Mouse (Mus musculus): ENCODE results near the gene Foxj2. TPM values are rescaled to one million over a fixed set of nuclear protein-coding genes. Genes with fewer than 3 reads are reported as not detected.

The Foxj2 gene
- polyA plus RNA-seq, 1 experiment from 2014 or later = 5.0 TPM

DNA sequence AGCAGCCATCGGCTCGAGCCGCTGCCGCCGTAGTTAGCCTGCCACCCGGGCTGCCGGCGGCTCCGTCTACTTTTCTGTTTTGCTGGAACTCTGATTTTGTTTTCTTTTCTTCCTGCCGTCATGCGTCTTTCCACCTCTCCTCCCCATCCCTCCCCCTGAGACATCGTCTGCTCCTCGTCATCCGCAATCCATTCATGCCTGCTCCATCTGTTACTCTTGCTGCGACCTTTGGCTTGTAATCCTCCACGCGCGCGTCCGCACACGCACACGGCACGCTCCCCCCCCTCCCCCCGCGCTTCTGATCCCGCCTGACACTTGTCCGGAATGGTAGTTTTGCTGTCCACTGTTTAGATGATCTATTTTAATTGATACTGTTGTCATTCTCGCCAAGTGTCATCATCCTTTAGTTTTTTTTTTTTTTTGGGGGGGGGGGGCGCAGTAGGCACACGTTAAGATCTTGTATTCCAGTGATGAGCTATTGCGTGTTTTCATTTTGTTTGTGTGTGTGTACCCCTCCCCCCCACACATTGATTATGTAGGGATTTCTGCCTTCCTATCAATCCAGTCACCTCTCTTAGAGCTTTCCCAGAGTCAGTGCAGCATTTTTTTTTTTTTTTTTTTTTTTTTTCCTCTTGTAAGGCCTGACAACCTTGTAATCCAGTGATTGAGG, 55.1 kb downstream of the Foxj2 start:
- no peaks in the 10 kb centered on the region for H3K36me3 ChIP-seq (ENCODE audit: control insufficient read depth, insufficient read depth, low read length)
- WGBS = under 1% methylated on average over 30 of the region's 31 CpGs
- peak overlapping the region; percentile 84 for H3K4me3 ChIP-seq (ENCODE audit: low read depth, low read length)
- peaks cover 4% of the 10 kb centered on the region; the same call in 1 of the 2 replicates for H3K4me1 ChIP-seq (replicated peaks; ENCODE audit: control insufficient read depth, insufficient read depth, low read length)
- H3K27ac ChIP-seq (ENCODE audit: low read depth, low read length) = peak overlapping the region; percentile 75
- no peak for DNase-seq (ENCODE audit: low spot score)
- H3K9me3 ChIP-seq (ENCODE audit: control insufficient read depth, low read length) = no peaks in the 10 kb centered on the region
- peak overlapping the region; percentile 89 for H3K9ac ChIP-seq (ENCODE audit: low read length)
- peak; percentile 79 for ATAC-seq (replicated peaks; ENCODE audit: low FRiP score)
- H3K27me3 ChIP-seq (ENCODE audit: control insufficient read depth, insufficient read depth, low read length) = no peaks in the 10 kb centered on the region
- H3K4me2 ChIP-seq (ENCODE audit: low read depth, low read length, severe bottlenecking) = peak overlapping the region; percentile 59

DNA sequence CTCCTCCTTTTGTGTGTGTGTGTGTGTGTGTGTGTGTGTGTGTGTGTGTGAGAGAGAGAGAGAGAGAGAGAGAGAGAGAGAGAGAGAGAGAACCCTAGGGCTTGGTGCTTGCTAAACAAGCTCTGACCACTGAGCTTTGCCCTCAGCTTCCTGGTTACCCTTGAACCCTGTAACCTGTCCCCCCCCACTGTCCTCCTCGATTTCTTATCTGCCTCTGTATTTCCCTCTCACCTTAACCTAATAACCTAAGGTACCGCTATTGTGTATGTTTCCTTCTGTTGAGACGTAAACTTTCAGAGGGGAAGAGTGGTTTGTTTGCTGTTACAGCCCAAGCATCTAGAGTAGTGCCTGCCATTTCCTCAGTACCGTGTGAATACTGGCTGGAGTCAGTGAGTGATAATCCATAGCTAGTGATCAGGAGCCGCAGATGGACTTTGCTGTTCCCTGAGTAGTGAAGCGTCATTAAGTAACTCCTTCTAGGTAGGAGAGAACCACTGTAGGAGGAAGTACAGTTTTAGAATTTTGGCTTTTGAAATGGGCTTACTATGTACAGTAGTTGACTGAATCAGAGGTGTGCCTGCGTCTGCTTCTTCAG, 59.5 kb downstream of the Foxj2 start:
- peaks cover 15% of the 10 kb centered on the region for H3K36me3 ChIP-seq (ENCODE audit: control insufficient read depth, insufficient read depth, low read length)

DNA sequence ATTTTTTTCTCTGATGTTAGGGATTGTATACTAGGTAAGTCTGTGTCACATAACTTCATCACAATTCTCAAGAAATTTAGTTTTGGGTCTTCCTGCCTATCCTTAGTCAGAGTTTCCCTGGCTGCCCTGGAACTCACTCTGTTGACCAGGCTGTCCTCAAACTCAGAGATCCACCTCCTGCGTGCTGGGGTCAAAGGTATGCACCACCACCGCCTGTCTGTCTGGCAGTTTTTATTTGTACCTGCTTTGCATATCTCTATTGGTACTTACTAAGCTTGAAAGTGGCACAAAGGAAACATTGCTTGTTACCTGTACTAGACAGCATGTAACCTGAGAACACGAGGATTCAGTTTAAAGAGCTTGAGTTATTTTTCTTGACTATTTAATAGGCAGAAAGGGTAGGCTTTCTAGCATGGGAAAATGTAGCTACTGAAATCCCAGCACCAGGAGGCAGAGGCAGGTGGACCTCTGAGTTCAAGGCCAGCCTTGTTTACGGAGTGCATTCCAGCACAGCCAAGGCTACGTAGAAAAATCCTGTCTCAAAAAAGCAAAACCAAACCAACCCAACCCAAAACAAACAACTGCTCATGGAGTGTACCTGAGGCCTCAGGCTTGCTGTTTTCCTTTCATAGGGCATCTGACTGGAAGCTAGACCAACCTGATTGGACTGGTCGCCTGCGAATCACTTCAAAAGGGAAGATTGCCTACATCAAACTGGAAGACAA, 60.2 kb downstream of the Foxj2 start:
- no peak overlapping the region for H3K4me2 ChIP-seq (ENCODE audit: low read depth, low read length, severe bottlenecking)
- peaks cover 17% of the 10 kb centered on the region for H3K36me3 ChIP-seq (ENCODE audit: control insufficient read depth, insufficient read depth, low read length)
- no peak for DNase-seq (ENCODE audit: low spot score)
- no peaks in the 10 kb centered on the region for H3K27me3 ChIP-seq (ENCODE audit: control insufficient read depth, insufficient read depth, low read length)
- no peak overlapping the region for H3K27ac ChIP-seq (ENCODE audit: low read depth, low read length)
- H3K9ac ChIP-seq (ENCODE audit: low read length) = no peak overlapping the region
- H3K4me1 ChIP-seq (replicated peaks; ENCODE audit: control insufficient read depth, insufficient read depth, low read length) = peaks cover 4% of the 10 kb centered on the region; the same call in 1 of the 2 replicates
- no peak overlapping the region for H3K4me3 ChIP-seq (ENCODE audit: low read depth, low read length)
- WGBS = 92% methylated on average over 7 of the region's 7 CpGs
- ATAC-seq (replicated peaks; ENCODE audit: low FRiP score) = no peak
- H3K9me3 ChIP-seq (ENCODE audit: control insufficient read depth, low read length) = no peaks in the 10 kb centered on the region

More for the DNA sequence above, 59.5 kb downstream of the Foxj2 start:
- 95% methylated on average over 7 of the region's 7 CpGs for WGBS
- Histone ChIP-seq H3K27me3 (ENCODE audit: control insufficient read depth, insufficient read depth, low read length) (no peaks in the 10 kb centered on the region), H3K9me3 (ENCODE audit: control insufficient read depth, low read length) (no peaks in the 10 kb centered on the region), H3K4me2 (ENCODE audit: low read depth, low read length, severe bottlenecking) (no peak overlapping the region), H3K4me3 (ENCODE audit: low read depth, low read length) (no peak overlapping the region), H3K4me1 (replicated peaks; ENCODE audit: control insufficient read depth, insufficient read depth, low read length) (peaks cover 4% of the 10 kb centered on the region; the same call in 1 of the 2 replicates), H3K27ac (ENCODE audit: low read depth, low read length) (no peak overlapping the region), H3K9ac (ENCODE audit: low read length) (no peak overlapping the region)
- ATAC-seq (replicated peaks; ENCODE audit: low FRiP score) = no peak
- no peak for DNase-seq (ENCODE audit: low spot score)

DNA sequence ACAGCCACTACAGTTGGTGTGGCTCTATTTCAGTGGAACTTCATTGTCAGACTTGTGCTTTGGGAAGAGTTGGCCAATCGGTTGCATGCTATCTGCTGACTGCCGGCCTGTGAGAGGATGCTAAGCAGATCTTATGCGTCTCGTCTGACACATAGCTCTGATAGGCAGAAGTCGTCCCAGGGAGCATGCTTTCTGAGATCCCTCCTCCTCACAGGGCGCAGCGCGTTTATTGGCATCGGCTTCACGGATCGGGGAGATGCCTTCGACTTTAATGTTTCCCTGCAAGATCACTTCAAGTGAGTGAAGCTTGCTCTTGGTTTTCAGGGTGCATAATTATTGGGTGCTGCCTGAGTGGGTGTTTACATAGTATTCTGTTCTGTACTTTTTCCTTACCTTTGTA, 61.6 kb downstream of the Foxj2 start:
- H3K9ac ChIP-seq (ENCODE audit: low read length) = no peak overlapping the region
- no peaks in the 10 kb centered on the region for H3K4me1 ChIP-seq (replicated peaks; ENCODE audit: control insufficient read depth, insufficient read depth, low read length)
- H3K4me3 ChIP-seq (ENCODE audit: low read depth, low read length) = no peak overlapping the region
- no peak for ATAC-seq (replicated peaks; ENCODE audit: low FRiP score)
- no peak overlapping the region for H3K27ac ChIP-seq (ENCODE audit: low read depth, low read length)
- peaks cover 17% of the 10 kb centered on the region for H3K36me3 ChIP-seq (ENCODE audit: control insufficient read depth, insufficient read depth, low read length)
- no peaks in the 10 kb centered on the region for H3K27me3 ChIP-seq (ENCODE audit: control insufficient read depth, insufficient read depth, low read length)
- 95% methylated on average over 12 of the region's 12 CpGs for WGBS
- no peak for DNase-seq (ENCODE audit: low spot score)
- H3K9me3 ChIP-seq (ENCODE audit: control insufficient read depth, low read length) = no peaks in the 10 kb centered on the region
- H3K4me2 ChIP-seq (ENCODE audit: low read depth, low read length, severe bottlenecking) = no peak overlapping the region

DNA sequence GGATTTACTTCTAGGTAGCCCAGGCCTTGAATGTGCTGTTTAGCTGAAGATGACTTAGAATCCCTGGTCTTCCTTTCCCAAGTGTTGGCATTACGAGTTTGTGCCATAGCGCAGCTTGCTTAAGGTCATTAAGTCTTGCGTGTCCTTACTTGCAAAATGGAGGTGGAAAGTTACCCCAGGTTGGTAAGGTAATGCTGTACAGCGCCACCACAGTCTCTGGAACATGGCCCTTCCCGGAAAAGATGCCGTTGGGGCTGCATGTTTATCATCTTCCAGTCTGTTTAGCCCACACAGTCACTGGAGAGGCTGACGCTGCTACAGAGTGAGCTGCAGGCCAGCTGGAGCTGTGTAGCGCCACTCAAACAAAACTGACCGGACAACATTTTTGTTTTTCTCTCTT, 63.9 kb downstream of the Foxj2 start:
- H3K27me3 ChIP-seq (ENCODE audit: control insufficient read depth, insufficient read depth, low read length) = no peaks in the 10 kb centered on the region
- no peaks in the 10 kb centered on the region for H3K9me3 ChIP-seq (ENCODE audit: control insufficient read depth, low read length)
- 94% methylated on average over 9 of the region's 9 CpGs for WGBS
- peaks cover 22% of the 10 kb centered on the region for H3K36me3 ChIP-seq (ENCODE audit: control insufficient read depth, insufficient read depth, low read length)
- no peak overlapping the region for H3K9ac ChIP-seq (ENCODE audit: low read length)
- H3K27ac ChIP-seq (ENCODE audit: low read depth, low read length) = no peak overlapping the region
- no peak overlapping the region for H3K4me2 ChIP-seq (ENCODE audit: low read depth, low read length, severe bottlenecking)
- no peaks in the 10 kb centered on the region for H3K4me1 ChIP-seq (replicated peaks; ENCODE audit: control insufficient read depth, insufficient read depth, low read length)
- no peak for ATAC-seq (replicated peaks; ENCODE audit: low FRiP score)
- no peak for DNase-seq (ENCODE audit: low spot score)
- H3K4me3 ChIP-seq (ENCODE audit: low read depth, low read length) = no peak overlapping the region

DNA sequence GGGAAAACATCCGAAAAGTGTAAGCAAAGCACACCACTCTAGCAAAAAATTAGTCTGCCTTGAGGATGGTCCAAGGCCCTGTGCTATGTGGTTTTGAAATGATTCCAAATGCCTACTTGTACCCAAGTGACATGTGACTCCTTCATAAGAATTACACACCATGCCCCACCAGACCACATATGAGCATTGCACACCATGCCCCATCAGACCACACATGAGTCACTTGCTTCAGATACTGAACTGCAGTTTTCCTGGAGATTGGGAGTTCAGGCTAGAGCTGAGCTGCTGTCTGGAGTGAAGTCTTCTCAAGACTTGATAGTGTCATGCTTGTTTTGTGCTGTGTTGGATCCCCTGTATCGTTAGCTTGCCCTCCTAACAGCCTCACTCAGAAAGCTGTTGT, 69.9 kb downstream of the Foxj2 start:
- ATAC-seq (replicated peaks; ENCODE audit: low FRiP score) = 0 out of 2 replicates have a peak, but pooled peaks have one; percentile 28
- Histone ChIP-seq H3K4me3 (ENCODE audit: low read depth, low read length) (no peak overlapping the region), H3K9ac (ENCODE audit: low read length) (no peak overlapping the region), H3K9me3 (ENCODE audit: control insufficient read depth, low read length) (no peaks in the 10 kb centered on the region), H3K4me2 (ENCODE audit: low read depth, low read length, severe bottlenecking) (no peak overlapping the region), H3K27ac (ENCODE audit: low read depth, low read length) (no peak overlapping the region), H3K36me3 (ENCODE audit: control insufficient read depth, insufficient read depth, low read length) (peaks cover 6% of the 10 kb centered on the region; the same call in 1 of the 2 replicates), H3K27me3 (ENCODE audit: control insufficient read depth, insufficient read depth, low read length) (no peaks in the 10 kb centered on the region), H3K4me1 (replicated peaks; ENCODE audit: control insufficient read depth, insufficient read depth, low read length) (no peaks in the 10 kb centered on the region)
- WGBS = 96% methylated on average over 2 of the region's 2 CpGs
- DNase-seq (ENCODE audit: low spot score) = no peak

DNA sequence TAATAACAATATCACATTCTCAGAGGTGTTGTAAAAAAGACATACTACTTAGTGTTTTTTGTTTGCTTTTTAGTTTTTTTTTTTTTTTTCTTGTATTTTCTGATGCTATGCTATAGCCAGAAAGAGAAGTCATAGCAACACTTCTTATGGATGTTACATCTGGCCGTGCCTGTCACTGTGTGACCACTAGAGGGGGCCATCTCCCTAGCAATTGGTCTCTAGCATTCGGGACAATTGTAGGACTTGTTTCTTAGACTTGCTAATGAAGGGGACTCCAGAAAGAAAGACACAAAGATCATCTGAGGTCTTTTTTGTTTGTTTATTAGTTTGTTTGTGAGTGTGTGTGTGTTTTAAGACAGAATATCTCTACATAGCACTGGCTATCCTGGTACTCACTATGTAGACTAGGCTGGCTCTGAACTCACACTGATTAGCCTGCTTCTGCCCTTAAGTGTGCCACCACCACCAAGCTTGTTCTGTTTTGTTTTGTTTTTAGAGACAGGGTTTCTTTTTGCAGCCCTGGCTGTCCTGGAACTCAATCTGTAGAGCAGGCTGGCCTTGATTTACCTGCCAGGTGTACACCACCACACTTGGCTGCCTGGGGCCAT, 72.8 kb downstream of the Foxj2 start:
- Histone ChIP-seq H3K27me3 (ENCODE audit: control insufficient read depth, insufficient read depth, low read length) (no peaks in the 10 kb centered on the region), H3K36me3 (ENCODE audit: control insufficient read depth, insufficient read depth, low read length) (peaks cover 6% of the 10 kb centered on the region; the same call in 1 of the 2 replicates), H3K4me2 (ENCODE audit: low read depth, low read length, severe bottlenecking) (no peak overlapping the region), H3K9ac (ENCODE audit: low read length) (no peak overlapping the region), H3K9me3 (ENCODE audit: control insufficient read depth, low read length) (no peaks in the 10 kb centered on the region), H3K4me1 (replicated peaks; ENCODE audit: control insufficient read depth, insufficient read depth, low read length) (no peaks in the 10 kb centered on the region), H3K4me3 (ENCODE audit: low read depth, low read length) (no peak overlapping the region), H3K27ac (ENCODE audit: low read depth, low read length) (no peak overlapping the region)
- DNase-seq (ENCODE audit: low spot score) (peak; percentile 72), ATAC-seq (replicated peaks; ENCODE audit: low FRiP score) (peak; percentile 56; the same call in 1 of the 2 replicates)
- 17% methylated on average over 2 of the region's 2 CpGs for WGBS
